Mouse (Mus musculus): ENCODE data around the gene Sumo3. TPM values are rescaled to one million over a fixed set of nuclear protein-coding genes. Genes with fewer than 3 reads are reported as not detected.

Sumo3 gene
- polyA plus RNA-seq, 1 experiment from 2014 or later, result 171 TPM

DNA sequence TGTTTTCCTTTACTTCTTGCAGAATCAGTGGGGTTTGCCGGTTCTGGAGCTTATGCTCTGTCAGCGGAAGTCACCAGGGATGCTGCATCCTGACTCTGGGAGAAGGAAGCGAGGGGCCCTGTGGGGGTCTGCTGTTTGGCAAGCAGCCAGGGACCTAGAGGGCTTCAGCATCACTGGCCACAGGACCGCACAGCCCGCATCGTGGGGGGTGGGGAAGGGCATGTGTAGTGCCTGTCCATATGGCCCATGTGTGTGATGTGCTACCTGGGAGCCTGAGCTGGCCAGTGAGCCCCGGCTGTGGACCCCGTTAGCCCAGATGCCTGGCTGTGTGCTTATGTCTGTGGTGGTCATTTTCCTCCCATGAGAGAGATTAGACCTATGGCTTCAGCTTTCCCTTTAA is 16.1 kb upstream of the Sumo3 start:
- Histone ChIP-seq H3K36me3 (peaks cover 79% of the 10 kb centered on the region), H3K27me3 (replicated peaks) (no peaks in the 10 kb centered on the region), H3K27ac (replicated peaks) (peak overlapping the region; percentile 74), H3K4me2 (peak overlapping the region; percentile 2; the same call in 1 of the 2 replicates), H3K9ac (no peak overlapping the region), H3K9me3 (no peaks in the 10 kb centered on the region), H3K4me3 (no peak overlapping the region), H3K4me1 (peaks cover 55% of the 10 kb centered on the region)
- ATAC-seq (ENCODE audit: extremely low read depth, insufficient number of reproducible peaks, low FRiP score, low TSS enrichment), result no peak
- WGBS, result 73% methylated on average over 8 of the region's 8 CpGs

DNA sequence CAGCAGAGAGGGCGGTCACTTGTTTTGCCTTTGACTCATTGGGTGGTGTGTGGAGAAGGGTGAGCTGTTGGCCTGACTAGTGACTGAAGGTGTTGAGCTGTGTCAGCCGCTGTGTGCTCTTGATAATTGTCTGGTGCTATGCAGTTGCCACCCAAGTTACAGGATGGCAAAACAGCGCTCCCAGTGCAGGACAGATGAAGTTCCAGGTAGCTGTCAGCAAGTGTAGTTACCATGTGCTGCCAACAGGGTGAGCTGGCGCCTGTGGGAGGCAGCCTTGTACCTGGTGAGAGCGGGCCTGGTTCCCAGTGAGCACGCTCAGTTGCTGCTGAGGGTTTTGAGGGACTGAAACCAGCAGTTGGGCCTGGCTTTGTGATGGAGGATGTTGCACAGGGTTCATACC is 15.1 kb upstream of the Sumo3 start:
- WGBS, result 41% methylated on average over 6 of the region's 6 CpGs

DNA sequence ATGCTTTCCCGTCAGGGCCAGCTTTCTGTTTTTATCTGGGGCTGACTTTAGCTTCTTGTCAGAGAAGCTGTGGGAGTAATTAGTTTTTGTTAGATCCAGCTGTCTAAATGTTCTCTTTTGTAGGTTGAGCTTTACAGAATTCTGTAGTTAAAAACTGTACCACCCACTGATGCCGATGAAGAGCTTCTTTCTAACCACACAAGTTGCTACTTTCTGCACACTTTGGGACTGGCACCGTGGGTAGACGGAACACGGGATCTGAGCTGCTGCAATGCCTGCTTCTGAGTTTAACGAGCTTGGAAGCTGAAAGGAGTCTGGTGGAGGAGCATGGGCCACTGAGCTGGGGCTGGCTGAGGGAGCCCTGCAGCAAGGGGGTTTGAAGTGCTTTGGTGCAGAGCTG is 14.4 kb upstream of the Sumo3 start:
- Histone ChIP-seq H3K27ac (replicated peaks) (0 out of 2 replicates have a peak overlapping the region, but pooled peaks have one; percentile 17), H3K36me3 (peaks cover 91% of the 10 kb centered on the region), H3K4me2 (no peak overlapping the region), H3K27me3 (replicated peaks) (no peaks in the 10 kb centered on the region), H3K4me3 (no peak overlapping the region), H3K4me1 (peaks cover 46% of the 10 kb centered on the region), H3K9me3 (no peaks in the 10 kb centered on the region), H3K9ac (peak overlapping the region; percentile 14; the same call in 1 of the 2 replicates)
- 74% methylated on average over 6 of the region's 6 CpGs for WGBS
- no peak for ATAC-seq (ENCODE audit: extremely low read depth, insufficient number of reproducible peaks, low FRiP score, low TSS enrichment)

More for the DNA sequence above, 15.1 kb upstream of the Sumo3 start:
- Histone ChIP-seq H3K27ac (replicated peaks) (peak overlapping the region; percentile 74; the same call in 1 of the 2 replicates), H3K4me3 (no peak overlapping the region), H3K36me3 (peaks cover 90% of the 10 kb centered on the region), H3K4me2 (no peak overlapping the region), H3K27me3 (replicated peaks) (no peaks in the 10 kb centered on the region), H3K4me1 (peaks cover 52% of the 10 kb centered on the region), H3K9ac (peak overlapping the region; percentile 6; the same call in 1 of the 2 replicates), H3K9me3 (no peaks in the 10 kb centered on the region)
- 0 out of 2 replicates have a peak, but pooled peaks have one; percentile 35 for ATAC-seq (ENCODE audit: extremely low read depth, insufficient number of reproducible peaks, low FRiP score, low TSS enrichment)

DNA sequence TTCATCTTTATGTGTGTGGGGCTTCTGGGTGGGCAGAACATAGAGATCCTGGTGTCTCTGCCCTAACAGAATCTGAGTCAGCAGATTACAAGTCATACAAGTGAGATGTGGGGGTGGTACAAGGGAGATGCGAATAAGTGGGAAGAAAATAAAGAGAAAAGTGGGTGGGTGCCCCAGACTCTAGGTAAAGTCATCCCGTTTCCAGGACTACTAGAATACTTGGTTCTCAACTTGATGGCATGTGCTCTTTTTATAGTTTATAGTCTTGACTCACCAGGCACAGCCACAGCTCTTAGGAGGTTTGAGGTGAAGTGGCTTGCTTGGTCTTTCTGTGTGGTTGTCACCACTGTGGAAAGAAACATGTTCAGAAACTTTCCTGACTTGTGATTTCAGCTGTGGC is 9.8 kb upstream of the Sumo3 start:
- peaks cover 18% of the 10 kb centered on the region for H3K4me1 ChIP-seq
- H3K9ac ChIP-seq, result no peak overlapping the region
- no peak overlapping the region for H3K27ac ChIP-seq (replicated peaks)
- 81% methylated on average over 2 of the region's 2 CpGs for WGBS
- peaks cover 83% of the 10 kb centered on the region for H3K36me3 ChIP-seq
- no peak overlapping the region for H3K4me3 ChIP-seq
- H3K4me2 ChIP-seq, result no peak overlapping the region
- no peaks in the 10 kb centered on the region for H3K9me3 ChIP-seq
- no peaks in the 10 kb centered on the region for H3K27me3 ChIP-seq (replicated peaks)
- ATAC-seq (ENCODE audit: extremely low read depth, insufficient number of reproducible peaks, low FRiP score, low TSS enrichment), result no peak

DNA sequence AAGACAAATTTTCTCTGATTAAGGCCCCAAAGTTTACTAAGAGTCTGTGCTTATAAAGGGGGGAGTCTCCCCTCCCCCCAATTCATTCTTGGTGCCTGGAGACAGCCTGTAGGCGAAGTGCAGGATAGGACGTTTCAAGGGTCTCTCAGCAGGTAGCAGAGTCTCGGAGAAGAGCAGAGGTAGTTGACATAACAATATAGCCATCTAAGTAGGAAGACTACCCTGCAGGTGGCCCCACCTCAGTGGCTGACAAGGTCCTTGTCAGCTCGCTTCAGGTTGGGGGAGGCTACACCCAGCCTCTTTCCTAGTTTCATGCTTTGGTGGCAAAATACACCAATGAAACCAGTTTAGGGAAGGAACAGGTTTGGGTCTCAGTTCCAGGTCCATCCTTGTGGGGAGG is 2.9 kb upstream of the Sumo3 start:
- Histone ChIP-seq H3K9me3 (no peaks in the 10 kb centered on the region), H3K36me3 (peaks cover 24% of the 10 kb centered on the region), H3K4me1 (peaks cover 42% of the 10 kb centered on the region), H3K4me2 (no peak overlapping the region), H3K4me3 (no peak overlapping the region), H3K9ac (no peak overlapping the region), H3K27me3 (replicated peaks) (no peaks in the 10 kb centered on the region), H3K27ac (replicated peaks) (no peak overlapping the region)
- no peak for ATAC-seq (ENCODE audit: extremely low read depth, insufficient number of reproducible peaks, low FRiP score, low TSS enrichment)
- 61% methylated on average over 4 of the region's 4 CpGs for WGBS

DNA sequence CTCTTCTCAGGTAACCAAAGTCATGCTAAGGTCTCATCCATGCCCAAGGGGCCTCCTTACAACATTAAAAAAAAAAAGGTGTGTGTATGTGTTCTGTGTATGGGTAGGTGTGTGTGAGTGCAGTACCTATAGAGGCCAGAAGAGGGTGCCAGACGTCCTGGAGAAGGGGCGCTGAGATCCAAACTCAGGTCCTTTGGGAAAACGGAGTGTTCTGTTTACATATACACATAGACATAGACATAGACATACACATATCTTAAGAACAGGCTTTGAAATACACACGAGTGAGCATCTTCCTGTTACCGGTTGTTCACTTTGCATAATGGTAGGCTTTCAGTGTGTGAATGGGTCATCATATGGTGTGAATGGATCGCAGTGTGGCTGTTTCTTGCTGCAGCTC is 1.8 kb upstream of the Sumo3 start:
- peaks cover 21% of the 10 kb centered on the region for H3K36me3 ChIP-seq
- H3K4me3 ChIP-seq, result no peak overlapping the region
- no peak overlapping the region for H3K9ac ChIP-seq
- H3K9me3 ChIP-seq, result no peaks in the 10 kb centered on the region
- H3K27me3 ChIP-seq (replicated peaks), result no peaks in the 10 kb centered on the region
- H3K4me2 ChIP-seq, result no peak overlapping the region
- H3K27ac ChIP-seq (replicated peaks), result peak overlapping the region; percentile 98; the same call in 1 of the 2 replicates
- no peak for ATAC-seq (ENCODE audit: extremely low read depth, insufficient number of reproducible peaks, low FRiP score, low TSS enrichment)
- H3K4me1 ChIP-seq, result peaks cover 38% of the 10 kb centered on the region
- WGBS, result 90% methylated on average over 6 of the region's 6 CpGs

DNA sequence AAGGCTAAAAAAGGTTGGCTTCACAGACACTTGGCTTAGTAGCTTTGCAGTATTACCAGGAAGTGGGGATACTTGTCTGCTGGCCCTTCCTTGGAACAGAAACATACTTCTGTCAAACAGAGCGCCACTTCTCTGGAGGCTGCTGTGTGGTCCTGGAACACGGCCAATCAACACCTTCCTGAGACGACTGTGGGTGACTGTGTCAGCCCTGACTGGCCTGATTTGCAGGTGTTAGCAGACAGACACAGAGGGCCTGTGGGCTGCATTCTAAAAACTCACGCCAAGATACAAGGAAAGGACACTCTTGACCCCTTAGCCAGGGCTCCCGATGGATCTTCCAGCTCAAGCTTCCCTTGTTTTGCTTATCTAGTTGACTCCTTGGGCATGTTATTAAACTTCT is 939 bp upstream of the Sumo3 start:
- peaks cover 25% of the 10 kb centered on the region for H3K36me3 ChIP-seq
- peaks cover 33% of the 10 kb centered on the region for H3K4me1 ChIP-seq
- H3K27me3 ChIP-seq (replicated peaks), result no peaks in the 10 kb centered on the region
- no peak overlapping the region; the same call in 1 of the 2 replicates for H3K4me2 ChIP-seq
- H3K4me3 ChIP-seq, result no peak overlapping the region
- no peak for ATAC-seq (ENCODE audit: extremely low read depth, insufficient number of reproducible peaks, low FRiP score, low TSS enrichment)
- peak overlapping the region; percentile 98 for H3K27ac ChIP-seq (replicated peaks)
- 41% methylated on average over 5 of the region's 5 CpGs for WGBS
- no peak overlapping the region for H3K9ac ChIP-seq
- H3K9me3 ChIP-seq, result no peaks in the 10 kb centered on the region

DNA sequence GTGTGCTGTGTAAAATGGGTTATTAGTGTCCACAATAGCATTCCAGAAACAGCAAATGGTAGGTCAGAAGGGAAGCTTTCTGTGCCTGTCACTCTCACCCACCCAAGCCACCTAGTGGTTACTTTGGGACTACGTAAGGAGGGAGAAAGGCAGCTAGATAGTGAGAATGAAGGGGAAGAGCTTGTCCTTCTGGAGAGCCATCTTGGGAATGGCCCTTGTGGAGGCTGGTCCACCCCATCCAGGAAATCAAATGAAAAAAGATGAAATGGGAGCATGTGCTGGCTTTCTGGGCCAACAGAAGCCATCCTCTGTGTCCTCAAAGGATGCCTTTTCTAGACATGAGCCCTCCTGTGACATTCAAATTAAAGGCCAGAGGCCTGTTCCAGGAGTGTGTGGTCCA is 529 bp upstream of the Sumo3 start:
- no peak for ATAC-seq (ENCODE audit: extremely low read depth, insufficient number of reproducible peaks, low FRiP score, low TSS enrichment)
- H3K9ac ChIP-seq, result peak overlapping the region; percentile 92

DNA sequence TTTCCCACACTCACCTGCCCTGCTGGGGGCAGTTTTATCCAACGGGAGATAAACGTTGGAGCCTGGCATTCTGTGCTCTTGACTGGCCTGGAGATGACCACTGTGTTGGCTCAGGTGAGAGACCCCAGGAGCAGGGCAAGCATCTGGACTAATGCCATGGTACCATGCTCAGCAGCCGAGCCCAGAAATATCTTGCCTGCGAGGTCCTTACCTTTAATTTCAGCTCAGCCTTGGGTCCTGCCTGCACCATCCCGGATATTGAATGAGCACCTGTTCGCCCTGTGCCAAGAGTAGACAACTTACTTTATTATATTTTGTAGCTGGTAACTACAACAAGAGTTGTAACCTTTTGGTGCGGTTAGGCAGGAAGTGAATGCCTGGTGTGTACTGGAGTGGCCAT is 958 bp downstream of the Sumo3 start:
- peaks cover 41% of the 10 kb centered on the region for H3K36me3 ChIP-seq
- peak overlapping the region; percentile 97 for H3K4me2 ChIP-seq
- H3K9me3 ChIP-seq, result no peaks in the 10 kb centered on the region
- no peak for ATAC-seq (ENCODE audit: extremely low read depth, insufficient number of reproducible peaks, low FRiP score, low TSS enrichment)
- H3K9ac ChIP-seq, result peak overlapping the region; percentile 92
- peak overlapping the region; percentile 72 for H3K4me3 ChIP-seq
- H3K27ac ChIP-seq (replicated peaks), result peak overlapping the region; percentile 98
- H3K27me3 ChIP-seq (replicated peaks), result no peaks in the 10 kb centered on the region
- 32% methylated on average over 7 of the region's 7 CpGs for WGBS
- peaks cover 37% of the 10 kb centered on the region for H3K4me1 ChIP-seq

More for the DNA sequence above, 529 bp upstream of the Sumo3 start:
- peak overlapping the region; percentile 97 for H3K4me2 ChIP-seq
- 10% methylated on average over 1 of the region's 1 CpGs for WGBS
- peak overlapping the region; percentile 72 for H3K4me3 ChIP-seq
- H3K4me1 ChIP-seq, result peaks cover 36% of the 10 kb centered on the region
- peaks cover 26% of the 10 kb centered on the region for H3K36me3 ChIP-seq
- no peaks in the 10 kb centered on the region for H3K27me3 ChIP-seq (replicated peaks)
- H3K27ac ChIP-seq (replicated peaks), result peak overlapping the region; percentile 98
- no peaks in the 10 kb centered on the region for H3K9me3 ChIP-seq

DNA sequence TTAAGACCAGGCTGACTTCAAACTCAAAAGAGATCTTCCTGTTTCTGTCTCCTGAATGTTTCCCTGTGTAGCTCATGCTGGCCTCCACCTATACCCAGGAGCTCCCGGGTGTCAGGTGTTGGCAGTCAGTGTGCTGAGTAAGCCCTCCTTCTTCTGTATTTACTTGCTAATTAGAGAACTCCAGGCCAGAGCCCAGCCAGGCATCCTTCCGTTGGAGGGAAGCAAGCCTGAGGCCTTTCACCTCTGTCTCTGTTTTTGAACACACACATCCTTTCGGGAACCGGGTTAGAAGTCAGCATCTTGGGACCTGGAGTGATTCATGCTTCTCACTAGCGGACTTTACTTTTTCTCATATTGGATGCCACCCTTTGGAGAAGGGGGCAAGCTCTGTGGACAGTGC is 1.5 kb downstream of the Sumo3 start:
- H3K27ac ChIP-seq (replicated peaks), result no peak overlapping the region
- H3K4me3 ChIP-seq, result peak overlapping the region; percentile 72
- H3K4me1 ChIP-seq, result peaks cover 37% of the 10 kb centered on the region
- peak overlapping the region; percentile 97 for H3K4me2 ChIP-seq
- 58% methylated on average over 5 of the region's 5 CpGs for WGBS
- peaks cover 46% of the 10 kb centered on the region for H3K36me3 ChIP-seq
- H3K9me3 ChIP-seq, result no peaks in the 10 kb centered on the region
- peak overlapping the region; percentile 92 for H3K9ac ChIP-seq
- no peak for ATAC-seq (ENCODE audit: extremely low read depth, insufficient number of reproducible peaks, low FRiP score, low TSS enrichment)
- H3K27me3 ChIP-seq (replicated peaks), result no peaks in the 10 kb centered on the region

DNA sequence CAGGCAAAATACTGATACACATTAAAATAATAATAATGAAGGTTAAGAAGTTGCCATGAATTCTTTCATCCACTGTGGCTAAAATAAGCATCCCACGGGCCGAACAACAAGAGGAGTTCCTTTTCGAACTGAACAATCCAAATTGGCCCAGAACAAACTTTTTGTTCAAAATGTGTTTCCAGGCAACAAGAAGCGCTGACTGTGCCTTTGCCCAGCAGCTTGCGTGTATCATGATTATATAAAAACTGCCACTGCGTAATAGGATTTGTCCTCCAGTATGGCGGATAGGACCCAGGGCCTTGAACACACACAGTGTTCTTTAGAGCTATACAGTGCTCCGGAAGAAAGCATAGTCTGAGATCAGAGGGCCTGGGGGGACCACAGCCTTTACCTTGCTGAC is 2.7 kb downstream of the Sumo3 start:
- Histone ChIP-seq H3K27me3 (replicated peaks) (no peaks in the 10 kb centered on the region), H3K4me3 (no peak overlapping the region), H3K27ac (replicated peaks) (no peak overlapping the region), H3K9me3 (no peaks in the 10 kb centered on the region), H3K36me3 (peaks cover 55% of the 10 kb centered on the region), H3K4me1 (peaks cover 43% of the 10 kb centered on the region), H3K9ac (no peak overlapping the region), H3K4me2 (no peak overlapping the region)
- 93% methylated on average over 8 of the region's 8 CpGs for WGBS
- no peak for ATAC-seq (ENCODE audit: extremely low read depth, insufficient number of reproducible peaks, low FRiP score, low TSS enrichment)

DNA sequence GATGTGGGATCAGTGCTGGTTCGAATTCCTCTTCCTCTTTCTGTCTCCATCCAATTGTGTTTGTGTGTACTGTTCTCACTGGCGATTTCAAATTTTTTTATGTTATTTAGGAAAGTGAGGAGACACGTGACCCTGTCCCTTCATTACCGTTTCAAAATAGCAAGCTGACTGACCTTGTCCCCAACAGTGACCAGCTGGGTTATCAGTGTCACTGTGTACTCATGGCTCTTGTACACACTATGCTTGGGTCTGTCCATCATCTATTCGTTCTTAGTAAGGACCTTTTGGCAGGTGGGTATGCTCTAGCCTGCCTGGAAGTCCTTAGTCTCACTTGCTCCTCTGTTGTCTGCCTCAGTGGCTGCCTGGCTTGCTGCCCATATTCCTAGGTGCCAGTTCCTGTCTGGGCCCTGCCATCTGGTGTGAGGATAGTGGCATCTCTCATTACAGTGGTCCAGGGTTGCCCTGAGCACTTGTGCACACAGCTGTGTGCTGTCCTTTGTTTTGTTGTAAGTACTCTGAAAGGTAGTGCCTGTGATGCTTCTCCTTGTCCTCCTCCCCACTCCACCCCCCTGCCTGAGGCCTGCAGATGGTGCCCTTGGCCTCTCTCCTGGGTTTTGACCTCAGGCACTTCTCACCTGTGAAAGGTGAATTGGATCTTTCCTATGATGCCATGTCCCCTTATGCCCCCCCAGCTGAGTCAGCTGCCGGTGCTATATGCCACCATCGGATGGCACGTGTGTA is 4.5 kb downstream of the Sumo3 start:
- Histone ChIP-seq H3K36me3 (peaks cover 72% of the 10 kb centered on the region), H3K9me3 (no peaks in the 10 kb centered on the region), H3K9ac (no peak overlapping the region), H3K4me1 (peaks cover 35% of the 10 kb centered on the region), H3K27ac (replicated peaks) (no peak overlapping the region), H3K4me3 (no peak overlapping the region), H3K27me3 (replicated peaks) (no peaks in the 10 kb centered on the region), H3K4me2 (no peak overlapping the region)
- WGBS, result 83% methylated on average over 8 of the region's 8 CpGs
- ATAC-seq (ENCODE audit: extremely low read depth, insufficient number of reproducible peaks, low FRiP score, low TSS enrichment), result no peak
